Mouse (Mus musculus) stomach, embryonic 14.5 days (tissue): ENCODE results near the gene Arid1a. TPM values are rescaled to one million over a fixed set of nuclear protein-coding genes. Genes with fewer than 3 reads are reported as not detected.
"Not testable (repeated sequence)": the region's sequence is repeated elsewhere in the genome, so short reads cannot be mapped to it uniquely, and the experiment has no call there.

Source experiments
- ATAC-seq: fragments of 200-750 bp; cut with Nextera tagmentation; 2 replicates; pipeline ENCODE4 v1.8.0; 2017; ENCODE audit warnings: low read depth, moderate TSS enrichment; ENCODE audit not compliant: insufficient number of reproducible peaks, insufficient read depth, low FRiP score
- H3K27ac ChIP-seq: fragments of 300-500 bp; sonication (generic); 2 replicates; pipeline ENCODE4 v1.5.1; 2014; ENCODE audit warnings: mild to moderate bottlenecking, low read length, moderate library complexity, mixed read lengths
- H3K27me3 ChIP-seq: fragments of 300-500 bp; sonication (generic); 2 replicates; pipeline ENCODE4 v1.6.1; 2014; ENCODE audit warnings: low read length, control low read depth, mixed read lengths; ENCODE audit not compliant: control insufficient read depth, insufficient read depth
- H3K36me3 ChIP-seq: fragments of 300-500 bp; sonication (generic); 2 replicates; pipeline ENCODE4 v1.6.1; 2014; ENCODE audit warnings: mild to moderate bottlenecking, control low read depth, low read length, moderate library complexity, mixed read lengths; ENCODE audit not compliant: control insufficient read depth, insufficient read depth
- H3K4me1 ChIP-seq: fragments of 300-500 bp; sonication (generic); 2 replicates; pipeline ENCODE4 v1.6.1; 2014; ENCODE audit warnings: low read length, control low read depth, mixed read lengths; ENCODE audit not compliant: control insufficient read depth, insufficient read depth
- H3K4me2 ChIP-seq: fragments of 300-500 bp; sonication (generic); replicated peaks from 2 replicates; pipeline ENCODE4 v1.6.1; 2014; ENCODE audit warnings: low read depth, low read length, control low read depth
- H3K4me3 ChIP-seq: fragments of 300-500 bp; sonication (generic); 2 replicates; pipeline ENCODE4 v1.5.1; 2014; ENCODE audit warnings: low read depth, low read length, control low read depth
- H3K9ac ChIP-seq: fragments of 300-500 bp; sonication (generic); replicated peaks from 2 replicates; pipeline ENCODE4 v1.6.1; 2014; ENCODE audit warnings: low read depth, mild to moderate bottlenecking, control low read depth, low read length, moderate library complexity, mixed read lengths
- H3K9me3 ChIP-seq: fragments of 300-500 bp; sonication (generic); 2 replicates; pipeline ENCODE4 v1.6.1; 2016; ENCODE audit warnings: low read depth, low read length, control low read depth; ENCODE audit not compliant: control insufficient read depth
- WGBS: fragments of 180-500 bp; shearing (Covaris S2); extraction: QIAGEN DNeasy Blood & Tissue Kit; methylation state at CpG from one replicate; pipeline ENCODE4 v1.1.7; 2014; 5-methylcytosine and 5-hydroxymethylcytosine counted together
- polyA plus RNA-seq: library from polyadenylated mRNA; unstranded; fragments of >200 nt; fragmentation: Nextera tagmentation; extraction: Ambion mirVana; gene quantifications from 2 replicates; pipeline ENCODE4 v1.2.1, GENCODE M21; 2014

Gene Arid1a
- polyA plus RNA-seq, 1 experiment from 2014 or later = 49.4 TPM

DNA sequence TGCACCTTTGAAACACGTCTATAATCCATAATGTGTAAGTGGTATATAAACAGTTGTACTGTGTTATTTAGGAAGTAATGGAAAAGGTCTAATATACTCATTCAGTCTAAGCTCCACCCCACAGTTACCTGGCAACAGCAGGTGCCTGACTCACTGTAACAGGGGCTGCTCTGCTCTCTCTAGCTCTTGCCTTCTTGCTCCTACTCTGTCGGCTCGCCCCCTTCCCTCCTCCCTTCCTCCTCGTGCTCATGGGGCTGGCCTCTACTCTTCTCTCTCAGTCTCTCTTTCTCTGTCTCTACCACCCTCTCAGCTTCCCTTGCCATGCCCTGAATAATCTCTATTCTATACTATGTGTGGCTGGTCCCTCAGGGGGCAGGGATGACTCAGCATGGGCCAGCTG, 99.6 kb downstream of the Arid1a start:
- Histone ChIP-seq H3K4me1 (peaks cover 25% of the 10 kb centered on the region), H3K9ac (no peak overlapping the region), H3K27me3 (no peaks in the 10 kb centered on the region), H3K4me3 (no peak overlapping the region), H3K27ac (no peak overlapping the region), H3K36me3 (peaks cover 2% of the 10 kb centered on the region), H3K9me3 (no peaks in the 10 kb centered on the region), H3K4me2 (no peak overlapping the region)
- ATAC-seq = no peak
- WGBS = 26% methylated on average over 4 of the region's 4 CpGs

DNA sequence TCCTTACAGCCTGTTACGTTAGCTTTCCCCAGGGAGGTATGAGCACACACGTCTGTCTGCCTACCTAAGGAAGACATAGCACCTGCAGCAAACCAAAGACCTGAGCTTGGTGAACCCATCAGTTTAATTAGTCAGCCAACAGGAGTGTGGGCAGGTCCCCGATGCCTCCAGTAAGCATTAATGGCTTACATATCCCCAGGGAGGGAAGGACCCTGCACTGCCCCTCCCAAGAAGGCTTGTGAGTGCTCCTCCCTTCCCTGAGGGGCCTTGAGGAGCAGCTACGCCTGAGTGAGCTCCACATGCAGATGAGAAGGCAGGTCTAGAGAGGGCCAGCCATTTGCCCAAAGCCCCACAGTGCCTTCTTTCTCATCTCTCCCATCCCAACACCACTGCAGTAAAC, 100.3 kb downstream of the Arid1a start:
- Histone ChIP-seq H3K36me3 (no peaks in the 10 kb centered on the region), H3K4me3 (no peak overlapping the region), H3K27me3 (no peaks in the 10 kb centered on the region), H3K4me1 (peaks cover 30% of the 10 kb centered on the region), H3K9me3 (no peaks in the 10 kb centered on the region), H3K9ac (no peak overlapping the region), H3K27ac (no peak overlapping the region), H3K4me2 (no peak overlapping the region)
- WGBS = 53% methylated on average over 4 of the region's 4 CpGs
- ATAC-seq = no peak

DNA sequence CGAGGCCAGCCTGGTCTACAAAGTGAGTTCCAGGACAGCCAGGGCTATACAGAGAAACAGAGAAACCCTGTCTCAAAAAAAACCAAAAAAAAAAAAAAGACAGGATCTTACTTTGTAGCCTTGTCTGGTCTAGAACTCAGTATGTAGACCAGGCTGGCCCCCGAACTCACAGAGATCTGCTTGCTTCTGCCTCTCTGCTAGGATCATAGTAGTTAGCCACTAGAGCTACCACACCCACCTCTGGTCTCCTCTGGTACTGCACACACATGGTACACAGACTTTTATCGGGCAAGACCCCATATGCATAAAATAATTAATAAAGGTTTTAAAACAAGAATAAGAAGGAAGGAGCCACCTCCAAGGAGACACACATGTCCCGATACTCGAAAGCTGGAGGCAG, 102.5 kb downstream of the Arid1a start:
- not testable (repeated sequence) for H3K4me3 ChIP-seq, H3K27me3 ChIP-seq, H3K36me3 ChIP-seq, H3K9ac ChIP-seq, H3K27ac ChIP-seq, H3K4me2 ChIP-seq, ATAC-seq, H3K9me3 ChIP-seq
- H3K4me1 ChIP-seq = peaks cover 11% of the 10 kb centered on the region; the same call in 1 of the 2 replicates
- 91% methylated on average over 5 of the region's 5 CpGs for WGBS

DNA sequence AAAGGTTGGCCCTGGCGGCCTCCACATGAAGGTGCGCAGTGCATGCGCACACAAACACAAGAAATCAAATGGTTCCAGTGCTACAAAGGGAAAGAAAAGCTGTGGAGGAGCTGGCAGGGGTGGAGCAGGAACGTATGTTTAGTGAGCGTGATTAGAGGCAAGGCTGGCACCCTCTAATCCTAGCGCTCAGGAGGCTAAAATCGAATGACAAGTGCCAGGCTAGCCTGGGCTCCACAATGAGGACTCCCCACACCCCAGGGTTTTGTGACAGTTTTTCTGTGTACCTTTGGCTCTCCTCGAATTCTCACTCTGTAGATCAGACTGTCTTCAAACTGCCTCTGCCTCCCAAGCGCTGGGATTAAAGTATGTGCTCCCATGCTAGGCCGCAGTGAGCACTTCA, 103.8 kb downstream of the Arid1a start:
- 0 out of 2 replicates have a peak, but pooled peaks cover 6% of the 10 kb centered on the region for H3K4me1 ChIP-seq
- H3K9ac ChIP-seq = no peak overlapping the region
- H3K27ac ChIP-seq = no peak overlapping the region
- no peak overlapping the region for H3K4me3 ChIP-seq
- H3K27me3 ChIP-seq = no peaks in the 10 kb centered on the region
- no peak for ATAC-seq
- H3K4me2 ChIP-seq = no peak overlapping the region
- no peaks in the 10 kb centered on the region for H3K36me3 ChIP-seq
- 70% methylated on average over 10 of the region's 10 CpGs for WGBS
- H3K9me3 ChIP-seq = no peaks in the 10 kb centered on the region

- H3K4me1 ChIP-seq = 0 out of 2 replicates have a peak, but pooled peaks cover 6% of the 10 kb centered on the region
- H3K27ac ChIP-seq = peak overlapping the region; percentile 24; the same call in 1 of the 2 replicates
- 43% methylated on average over 4 of the region's 4 CpGs for WGBS
- H3K36me3 ChIP-seq = no peaks in the 10 kb centered on the region
- no peaks in the 10 kb centered on the region for H3K9me3 ChIP-seq
- H3K27me3 ChIP-seq = no peaks in the 10 kb centered on the region
- H3K4me3 ChIP-seq = no peak overlapping the region
- H3K4me2 ChIP-seq = no peak overlapping the region
- no peak overlapping the region for H3K9ac ChIP-seq
- no peak for ATAC-seq
Observed at GRCm38 (mm10) chr4:133651986-133652385, 104.6 kb downstream of the Arid1a start.

DNA sequence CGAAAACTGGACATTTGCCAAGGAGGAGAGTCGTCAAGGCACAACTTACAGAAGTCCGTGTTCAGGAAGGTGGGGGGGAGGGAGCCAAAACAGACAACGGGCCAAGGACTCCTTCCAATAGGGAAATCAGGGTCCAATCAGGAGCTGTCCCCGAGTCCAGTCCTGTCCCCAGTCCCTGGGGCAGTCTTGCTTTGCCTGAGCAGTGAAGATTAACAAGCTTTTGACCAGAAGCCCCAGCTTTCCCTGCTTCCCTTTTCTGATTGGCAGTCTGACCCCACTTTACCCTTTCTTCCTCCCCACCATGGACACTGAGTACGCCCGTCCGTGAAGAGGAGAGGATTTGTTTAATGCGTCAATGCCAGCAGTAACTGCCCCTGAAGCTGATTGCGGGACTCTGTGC, 105.1 kb downstream of the Arid1a start:
- H3K4me1 ChIP-seq = 0 out of 2 replicates have a peak, but pooled peaks cover 6% of the 10 kb centered on the region
- H3K9ac ChIP-seq = no peak overlapping the region
- H3K9me3 ChIP-seq = no peaks in the 10 kb centered on the region
- 31% methylated on average over 10 of the region's 10 CpGs for WGBS
- ATAC-seq = no peak
- no peak overlapping the region for H3K4me3 ChIP-seq
- no peaks in the 10 kb centered on the region for H3K36me3 ChIP-seq
- H3K27me3 ChIP-seq = no peaks in the 10 kb centered on the region
- peak overlapping the region; percentile 24; the same call in 1 of the 2 replicates for H3K27ac ChIP-seq
- H3K4me2 ChIP-seq = no peak overlapping the region

- ATAC-seq = no peak
- Histone ChIP-seq H3K4me2 (no peak within 1 kb of the TSS; the same call in 1 of the 2 replicates), H3K27me3 (no peaks in the 10 kb centered on the region), H3K27ac (no peak within 1 kb of the TSS), H3K9ac (no peak within 1 kb of the TSS), H3K4me3 (no peak within 1 kb of the TSS), H3K9me3 (no peaks in the 10 kb centered on the region), H3K4me1 (0 out of 2 replicates have a peak, but pooled peaks cover 6% of the 10 kb centered on the region), H3K36me3 (no peaks in the 10 kb centered on the region)
- 38% methylated on average over 7 of the region's 7 CpGs for WGBS
Observed at GRCm38 (mm10) chr4:133649989-133650699, 106.4 kb downstream of the Arid1a start, which contains the start of gene Zdhhc18. Zdhhc18 (minus strand) TSS chr4:133650154.

DNA sequence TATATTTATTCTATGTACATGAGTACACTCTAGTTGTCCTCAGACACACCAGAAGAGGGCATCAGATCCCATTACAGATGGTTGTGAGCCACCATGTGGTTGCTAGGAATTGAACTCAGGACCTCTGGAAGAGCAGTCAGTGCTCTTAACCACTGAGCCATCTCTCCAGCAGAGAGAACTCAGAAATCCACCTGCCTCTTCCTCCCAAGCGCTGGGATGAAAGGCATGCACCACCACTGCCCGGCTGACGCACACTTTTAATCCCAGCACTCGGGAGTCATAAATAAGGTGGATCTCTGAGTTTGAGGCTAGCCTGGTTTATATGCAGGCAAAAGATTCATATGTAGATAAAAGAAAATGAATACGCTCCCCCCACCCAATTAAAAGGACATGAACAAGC, 107.1 kb downstream of the Arid1a start:
- H3K36me3 ChIP-seq, H3K27ac ChIP-seq, H3K4me1 ChIP-seq, H3K9me3 ChIP-seq, H3K9ac ChIP-seq, ATAC-seq, H3K27me3 ChIP-seq, H3K4me2 ChIP-seq, H3K4me3 ChIP-seq: not testable (repeated sequence)
- 83% methylated on average over 5 of the region's 5 CpGs for WGBS
